Mouse (Mus musculus) effector memory CD4-positive, alpha-beta T cell, adult 7 months (primary cell): Measurements from ENCODE around the gene Stox1. TPM values are rescaled to one million over a fixed set of nuclear protein-coding genes. Genes with fewer than 3 reads are reported as not detected.

ENCODE experiments used
- polyA plus RNA-seq: library from polyadenylated mRNA; unstranded; fragments of 100-300 nt; shearing (Covaris generic); gene quantifications from one replicate; pipeline ENCODE4 v1.2.1, GENCODE M21; 2017

Gene Stox1
- 0.44 TPM for polyA plus RNA-seq

DNA sequence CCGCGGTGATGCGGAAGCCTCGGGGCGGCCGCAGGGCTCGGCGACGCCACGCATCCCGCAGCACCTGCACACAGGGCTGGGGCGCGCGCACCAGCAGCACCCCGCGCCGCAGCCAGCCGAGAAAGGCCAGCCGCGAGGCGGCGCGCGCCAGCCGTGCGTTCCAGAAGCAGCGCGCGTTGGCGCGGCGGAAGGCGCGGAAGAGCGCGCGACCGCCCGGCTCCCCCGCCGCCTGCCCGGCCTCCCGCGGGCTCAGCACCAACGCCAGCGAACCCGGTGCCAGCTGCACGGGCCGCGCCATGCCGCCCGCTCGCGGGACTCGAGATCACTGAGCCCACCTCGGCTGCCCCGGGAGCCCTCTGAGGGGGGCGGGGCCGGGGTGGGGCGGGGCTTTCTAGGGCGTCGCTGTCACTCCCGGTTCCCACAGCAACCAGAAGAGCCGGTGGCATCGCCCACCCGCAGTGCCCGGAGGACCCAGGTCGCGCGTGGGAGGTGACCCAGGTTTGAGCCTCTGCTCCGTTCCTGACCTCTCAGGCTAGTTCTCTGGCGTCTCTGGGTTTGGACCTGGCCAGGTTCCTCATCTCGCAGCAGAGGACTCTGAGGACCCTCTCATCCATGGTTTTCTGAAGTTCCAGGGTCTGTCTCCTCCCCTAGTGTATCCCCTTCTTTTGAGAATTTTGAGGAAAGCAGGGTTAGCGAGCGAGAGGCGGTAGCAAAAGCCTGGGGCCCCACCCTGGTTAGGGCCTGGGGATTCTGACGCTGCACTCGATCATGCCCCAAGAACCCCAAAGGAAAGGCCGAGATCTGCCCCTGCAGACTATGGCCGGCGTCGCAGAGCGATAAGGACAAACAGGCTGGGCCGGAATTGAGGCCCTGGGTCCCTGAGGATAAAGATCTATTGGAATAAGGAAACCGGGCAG, at the start of gene Stox1:
Stox1 (minus strand) TSS at position 358 of the 917 bp plus-strand sequence.

GRCm38 (mm10) chr10:62650881-62651810, 74.8 kb downstream of the Stox1 start, which contains the start of gene Ddx50:
Gene Ddx50 (minus strand): TSS chr10:62651218.

Other genes starting within 250 kb of the Stox1 start
- 54.4 TPM for gene Vps26a, start 239.3 kb downstream of the Stox1 start, polyA plus RNA-seq
- 2,518 TPM for gene Srgn, start 198.7 kb downstream of the Stox1 start, polyA plus RNA-seq
- gene Kif1bp, start 147.7 kb downstream of the Stox1 start, polyA plus RNA-seq = 21.1 TPM
- gene Ddx21, start 123.8 kb downstream of the Stox1 start, polyA plus RNA-seq = 56.6 TPM
- 150 TPM for gene Ddx50, start 74.9 kb downstream of the Stox1 start, polyA plus RNA-seq
- 93.7 TPM for gene Ccar1, start 66.2 kb upstream of the Stox1 start, polyA plus RNA-seq
- gene Tet1, start 182.9 kb upstream of the Stox1 start, polyA plus RNA-seq = 1.3 TPM
- 11.1 TPM for gene Slc25a16, start 194.5 kb upstream of the Stox1 start, polyA plus RNA-seq
- gene Dna2, start 220.9 kb upstream of the Stox1 start, polyA plus RNA-seq = 0.74 TPM